Mouse (Mus musculus) central nervous system, embryonic 14 days (tissue): Measurements from ENCODE around the gene Pmvk. TPM values are rescaled to one million over a fixed set of nuclear protein-coding genes. Genes with fewer than 3 reads are reported as not detected.

Experiments
- polyA plus RNA-seq: library from polyadenylated mRNA; depleted of rRNA; stranded (reverse); fragments of >200 nt; gene quantifications from 2 replicates; pipeline ENCODE4 v1.2.3, GENCODE M21; 2012; rRNA removed

The Pmvk gene
- 74.1 and 83.7 TPM in 2 replicates for polyA plus RNA-seq

DNA sequence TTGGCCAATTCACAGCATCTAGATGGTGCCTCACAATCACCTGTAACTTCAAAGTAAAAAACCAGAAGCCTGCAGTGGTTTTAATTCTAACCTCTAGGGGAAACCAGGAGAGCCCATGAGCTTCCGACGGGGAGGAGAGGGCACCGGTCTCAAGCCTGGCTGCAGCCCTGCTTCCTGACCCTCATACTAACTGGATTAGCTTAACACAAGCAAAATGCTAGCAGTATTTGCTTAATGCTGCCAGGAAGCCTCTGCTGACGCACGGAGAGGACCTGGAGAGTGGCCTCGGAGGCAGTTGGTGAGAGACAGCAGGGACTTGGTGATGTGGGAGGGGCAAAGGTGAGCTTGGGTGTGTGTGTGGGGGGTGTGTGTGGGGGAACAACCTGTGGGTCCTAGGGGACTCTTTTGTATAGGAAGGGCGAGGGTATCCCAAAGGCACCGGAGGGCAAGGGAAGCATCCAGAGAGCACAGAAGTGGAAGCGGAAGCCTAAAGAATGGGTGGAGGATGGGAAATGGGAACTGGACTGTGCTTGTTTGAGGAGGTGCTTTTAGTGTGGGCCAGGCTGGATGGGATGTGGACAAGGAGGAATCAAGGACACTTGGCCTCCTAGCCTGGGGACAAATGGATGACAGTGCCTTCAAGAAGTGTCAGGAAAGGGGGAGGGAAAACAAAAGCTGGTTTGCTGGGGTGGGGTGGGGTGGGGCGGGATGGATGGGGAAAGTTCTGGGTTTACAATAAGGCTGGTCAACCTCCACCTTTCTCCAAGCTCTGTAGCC is at the start of gene Pmvk:
Gene Pmvk (plus strand): TSS at position 141 of the 777 bp plus-strand sequence.

DNA sequence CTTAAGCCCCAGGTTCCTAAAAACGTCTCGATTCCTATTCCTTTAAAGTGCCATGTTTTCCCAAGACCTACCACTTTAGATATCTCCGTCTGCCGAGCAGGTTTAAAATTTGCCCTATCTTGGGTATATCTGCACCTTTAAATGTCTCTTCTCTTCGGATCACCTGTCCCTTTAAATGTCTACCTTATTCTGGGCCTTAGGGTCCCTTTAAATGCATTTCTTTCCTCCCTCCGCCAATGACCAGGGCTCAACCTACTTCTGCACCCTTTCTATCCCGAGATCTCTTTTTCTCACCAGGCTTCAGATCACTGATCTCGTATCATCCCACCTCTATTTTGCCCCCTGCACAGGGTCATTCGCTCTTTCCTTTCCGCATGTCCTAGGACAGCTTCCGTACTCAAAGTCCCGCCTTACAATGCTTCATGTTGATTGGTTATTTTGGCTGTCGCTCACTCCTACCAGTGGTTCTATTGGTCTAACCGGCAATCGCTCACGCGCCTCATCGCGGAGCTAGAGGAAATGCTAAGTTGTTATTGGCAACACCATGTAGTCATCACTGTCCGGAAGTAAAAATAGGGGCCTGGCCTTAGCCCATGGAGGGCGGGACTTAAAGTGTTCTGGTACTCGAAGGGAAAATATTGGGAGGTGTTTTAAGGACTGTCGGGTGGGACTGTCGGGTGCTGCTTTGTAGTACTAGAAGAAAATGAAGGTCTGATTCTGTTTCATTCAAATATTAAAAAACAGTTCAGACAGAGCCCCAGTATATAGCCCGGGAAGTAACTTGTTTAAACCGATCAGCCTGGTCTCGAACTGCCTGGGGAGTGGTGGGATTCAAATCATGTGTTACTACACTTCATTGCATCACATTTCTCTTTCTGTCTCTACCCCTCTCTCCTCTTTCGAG is 42.6 kb upstream of the Pmvk start, which contains the start of gene Flad1:
Gene Flad1 (minus strand): TSS at position 381 of the 904 bp plus-strand sequence.

DNA sequence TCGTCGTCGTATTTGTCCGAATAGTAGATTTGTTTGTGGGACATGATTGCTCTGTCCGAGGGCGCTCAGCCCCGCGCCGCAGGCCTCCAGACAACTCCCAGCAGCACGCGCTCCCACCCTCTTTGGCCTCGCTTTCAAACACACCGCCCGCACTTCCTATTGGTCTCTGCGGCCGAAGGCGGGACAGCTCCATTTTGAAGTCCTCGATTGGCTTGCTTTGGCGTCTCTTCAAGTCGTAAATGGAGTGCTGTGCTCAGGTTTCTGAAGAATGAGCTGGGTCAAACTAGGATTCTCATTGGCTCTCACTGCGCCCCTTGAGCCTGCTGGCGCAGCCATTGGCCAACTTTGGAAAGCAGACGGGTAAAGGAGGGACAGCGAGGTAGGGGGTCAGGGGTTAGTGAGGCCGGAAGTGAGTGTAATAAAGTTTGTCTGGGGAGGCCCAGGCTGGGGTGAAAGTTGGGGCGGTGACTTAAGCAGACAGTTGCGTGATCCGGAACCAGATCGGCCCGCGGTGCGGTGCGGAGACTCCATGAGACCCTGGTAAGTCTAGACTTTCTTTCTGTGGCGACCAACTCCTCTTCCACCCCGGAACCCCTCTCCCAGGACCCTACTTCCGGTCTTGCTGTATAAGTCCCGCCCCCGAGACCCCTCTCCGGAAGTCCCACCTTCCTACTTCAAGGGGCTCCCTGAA is 36.0 kb upstream of the Pmvk start, which contains the start of the genes Cks1b and Shc1:
Gene Cks1b (minus strand): TSS at position 214 of the 691 bp plus-strand sequence.
Gene Shc1 (plus strand): TSS at position 274 of the 691 bp plus-strand sequence.

DNA sequence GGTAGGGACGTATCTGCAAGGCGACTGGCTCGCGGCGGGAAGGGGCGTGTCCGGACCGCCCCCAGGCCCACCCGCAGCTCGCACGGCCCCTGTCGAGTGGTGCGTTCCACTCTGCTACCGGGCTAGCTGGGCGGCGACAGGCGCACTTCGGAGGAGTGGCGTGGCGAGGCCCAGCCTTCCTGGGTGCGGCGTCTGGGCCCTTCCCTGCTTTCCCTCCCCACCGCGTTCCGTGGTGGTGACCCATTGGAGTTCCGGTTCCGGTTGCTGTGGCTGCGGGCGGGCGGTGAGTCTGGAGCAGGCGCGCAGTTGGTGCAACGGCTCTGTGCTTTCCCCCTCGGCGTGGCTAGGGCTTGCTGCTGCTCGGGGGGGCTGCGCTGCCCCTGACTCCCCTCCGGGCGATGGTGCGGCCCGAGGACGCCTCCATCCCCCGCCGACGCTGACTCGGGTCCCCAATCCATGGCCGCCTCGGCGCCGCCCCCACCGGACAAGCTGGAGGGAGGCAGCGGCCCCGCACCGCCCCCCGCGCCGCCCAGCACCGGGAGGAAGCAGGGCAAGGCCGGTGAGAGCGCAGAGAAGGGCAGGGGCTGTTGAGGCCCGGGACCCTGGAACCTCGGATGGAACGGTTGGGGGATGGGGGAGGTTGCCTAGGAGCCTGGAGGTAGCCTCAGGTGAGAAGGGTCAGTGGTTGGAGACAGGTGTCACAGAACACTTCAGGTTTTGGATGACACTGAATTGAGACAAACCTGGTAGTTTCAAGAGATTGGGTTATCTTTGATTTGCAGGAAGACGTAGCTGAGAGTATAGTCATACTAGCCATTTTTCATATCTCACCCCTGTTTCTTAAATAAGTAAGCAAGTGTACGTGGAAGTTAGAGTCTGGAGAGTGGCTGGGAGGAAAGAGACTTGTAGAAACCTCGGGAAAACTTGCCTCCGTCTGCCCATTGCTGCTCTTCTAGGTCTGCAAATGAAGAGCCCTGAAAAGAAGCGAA is 23.9 kb upstream of the Pmvk start, which contains the start of gene Pygo2:
Gene Pygo2 (plus strand): TSS at position 44 of the 989 bp plus-strand sequence.

DNA sequence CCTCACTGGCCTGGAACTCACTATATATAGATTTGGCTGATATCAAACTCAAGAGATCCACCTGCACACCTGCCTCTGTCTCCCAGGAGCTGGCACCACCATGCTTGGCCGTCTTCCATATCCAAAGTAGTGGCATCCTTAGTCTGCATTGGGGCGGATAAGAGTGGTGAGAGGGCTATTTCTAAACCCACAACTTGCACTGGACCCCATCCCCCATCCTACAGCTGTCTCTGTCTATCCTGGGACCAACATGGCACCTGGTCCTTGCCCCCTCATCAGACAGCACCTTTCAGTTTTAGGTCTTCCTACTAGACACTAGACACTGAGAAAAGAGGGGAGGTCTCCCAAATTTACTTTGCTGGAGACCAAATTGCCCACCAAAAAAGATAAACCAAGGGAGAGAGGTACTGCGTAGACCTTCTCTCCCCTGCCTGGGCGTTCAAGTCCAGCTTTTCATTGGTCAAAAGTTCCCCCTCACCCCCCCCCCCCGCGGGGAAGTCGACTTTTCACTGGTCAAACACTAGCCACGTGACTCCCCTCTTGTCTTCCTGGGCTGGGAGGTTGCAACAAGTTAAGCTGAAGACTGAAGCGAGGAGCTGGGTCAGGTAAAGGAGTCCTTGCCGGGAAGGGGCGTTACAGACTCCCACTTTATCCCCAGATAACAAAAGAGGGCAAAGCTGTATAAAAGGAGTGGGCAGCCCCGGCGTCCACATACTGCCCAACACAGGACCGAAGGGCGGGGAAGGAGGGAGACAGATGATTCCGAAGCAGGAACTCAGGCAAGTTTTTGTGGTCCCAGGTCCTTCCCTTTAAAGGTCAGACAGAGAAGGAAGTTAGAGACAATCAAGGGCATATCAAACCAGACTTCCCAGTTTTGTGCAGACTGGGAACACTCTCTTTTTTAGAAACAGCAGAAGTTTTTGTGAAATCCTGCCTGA is 17.9 kb upstream of the Pmvk start, which contains the start of gene Pbxip1:
Gene Pbxip1 (plus strand): TSS at position 531 of the 938 bp plus-strand sequence.

Other genes with a start within 250 kb of the Pmvk start
- gene Thbs3, start 239.4 kb upstream of the Pmvk start, polyA plus RNA-seq: 175 and 182 TPM in 2 replicates
- 162 and 175 TPM in 2 replicates for gene Mtx1, start 227.5 kb upstream of the Pmvk start, polyA plus RNA-seq
- 9.0 and 10.7 TPM in 2 replicates for gene Muc1, start 225.5 kb upstream of the Pmvk start, polyA plus RNA-seq
- gene Krtcap2, start 208.6 kb upstream of the Pmvk start, polyA plus RNA-seq: 101 and 102 TPM in 2 replicates
- gene Trim46, start 208.2 kb upstream of the Pmvk start, polyA plus RNA-seq: 104 and 109 TPM in 2 replicates
- gene Dpm3, start 195.2 kb upstream of the Pmvk start, polyA plus RNA-seq: 175 and 201 TPM in 2 replicates
- 57.4 and 74.4 TPM in 2 replicates for gene Slc50a1, start 184.0 kb upstream of the Pmvk start, polyA plus RNA-seq
- 12.7 and 19.2 TPM in 2 replicates for gene Efna1, start 173.4 kb upstream of the Pmvk start, polyA plus RNA-seq
- gene Efna3, start 131.6 kb upstream of the Pmvk start, polyA plus RNA-seq: 50.5 and 63.6 TPM in 2 replicates
- 23.2 and 25.2 TPM in 2 replicates for gene Efna4, start 116.5 kb upstream of the Pmvk start, polyA plus RNA-seq
- gene Adam15, start 104.5 kb upstream of the Pmvk start, polyA plus RNA-seq: 60.2 and 80.6 TPM in 2 replicates
- 0.31 and 0.36 TPM in 2 replicates for gene Dcst2, start 92.6 kb upstream of the Pmvk start, polyA plus RNA-seq
- gene Dcst1, start 89.3 kb upstream of the Pmvk start, polyA plus RNA-seq: 0.05 and 0.10 TPM in 2 replicates
- gene Zbtb7b, start 59.8 kb upstream of the Pmvk start, polyA plus RNA-seq: 2.3 and 4.1 TPM in 2 replicates
- 4.3 and 5.9 TPM in 2 replicates for gene Lenep, start 51.7 kb upstream of the Pmvk start, polyA plus RNA-seq
- gene Flad1, start 42.7 kb upstream of the Pmvk start, polyA plus RNA-seq: 44.4 and 51.7 TPM in 2 replicates
- 129 and 142 TPM in 2 replicates for gene Cks1b, start 36.2 kb upstream of the Pmvk start, polyA plus RNA-seq
- 28.8 and 52.2 TPM in 2 replicates for gene Shc1, start 36.1 kb upstream of the Pmvk start, polyA plus RNA-seq
- gene Pygo2, start 24.3 kb upstream of the Pmvk start, polyA plus RNA-seq: 63.1 and 63.3 TPM in 2 replicates
- 11.9 and 16.8 TPM in 2 replicates for gene Pbxip1, start 17.8 kb upstream of the Pmvk start, polyA plus RNA-seq
- gene Kcnn3, start 65.6 kb downstream of the Pmvk start, polyA plus RNA-seq: 9.8 and 11.5 TPM in 2 replicates